Mouse (Mus musculus) ovary, postnatal 14 days (tissue): Measurements from ENCODE around the gene Lct.
A peak's percentile ranks its signal among the peaks of the same experiment; 100 is the strongest.
"Not testable (repeated sequence)": the region's sequence is repeated elsewhere in the genome, so short reads cannot be mapped to it uniquely, and the experiment has no call there.

ENCODE experiments used
- DNase-seq: peaks from one replicate; pipeline ENCODE4 v3.0.0; 2022; ENCODE audit warnings: low spot score

Lct gene

DNA sequence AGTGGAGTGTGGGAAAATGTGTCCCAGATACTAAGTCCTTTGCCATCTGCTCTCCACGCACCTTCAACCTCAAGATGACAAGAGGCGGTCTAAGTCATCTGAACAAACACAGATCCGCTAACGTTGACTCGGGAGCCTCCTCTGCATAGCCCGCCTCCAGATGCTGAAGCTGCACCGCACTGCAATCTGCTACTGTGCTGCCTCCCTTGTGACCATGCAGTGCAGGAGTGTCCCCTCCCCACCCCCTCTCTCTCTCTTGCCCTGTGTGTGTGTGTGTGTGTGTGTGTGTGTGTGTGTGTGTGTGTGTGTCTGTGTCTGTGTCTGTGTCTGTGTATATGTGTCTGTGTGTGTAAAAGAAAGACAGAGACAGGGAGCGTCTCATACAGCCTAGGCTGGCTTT, 32.8 kb downstream of the Lct start:
- DNase-seq: no peak

DNA sequence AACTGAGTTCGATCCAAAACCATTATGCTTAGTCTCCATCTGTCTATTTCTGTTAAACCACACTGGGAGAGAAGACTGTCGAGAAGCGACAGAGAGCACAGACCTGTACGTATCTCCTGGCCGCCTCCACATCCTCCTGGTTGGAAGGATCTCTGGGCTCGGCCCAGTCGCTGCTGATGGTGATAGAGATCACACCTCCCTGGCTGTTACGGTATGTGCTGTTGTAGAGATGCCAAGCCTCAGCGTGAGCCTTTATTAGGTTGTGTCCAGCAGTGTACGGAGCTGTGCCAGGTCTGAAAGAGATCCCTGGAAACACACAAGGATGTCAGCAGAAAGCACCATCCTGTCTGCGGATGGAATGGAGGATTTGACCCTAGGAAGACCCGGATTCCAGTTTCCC, 34.6 kb downstream of the Lct start:
- no peak for DNase-seq

DNA sequence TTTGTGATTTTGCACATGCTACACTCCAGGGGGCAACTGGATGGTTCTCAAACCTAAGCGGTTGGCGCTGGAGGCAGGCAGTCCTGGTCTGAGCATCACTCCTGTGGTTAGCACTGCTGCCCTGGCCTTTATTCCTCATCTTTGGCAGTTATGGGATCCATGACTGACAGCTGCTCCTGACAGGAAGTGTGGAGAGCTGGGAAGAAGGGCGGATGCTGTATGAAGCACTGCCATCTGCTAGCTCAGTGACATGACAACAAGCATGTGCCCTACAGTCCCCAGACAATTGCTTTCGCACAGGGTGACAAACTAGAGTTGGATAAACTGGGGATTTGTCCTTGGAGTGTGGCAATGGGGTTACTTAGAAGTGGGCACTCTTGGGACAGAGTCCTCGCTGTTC, 37.8 kb downstream of the Lct start:
- DNase-seq: no peak

DNA sequence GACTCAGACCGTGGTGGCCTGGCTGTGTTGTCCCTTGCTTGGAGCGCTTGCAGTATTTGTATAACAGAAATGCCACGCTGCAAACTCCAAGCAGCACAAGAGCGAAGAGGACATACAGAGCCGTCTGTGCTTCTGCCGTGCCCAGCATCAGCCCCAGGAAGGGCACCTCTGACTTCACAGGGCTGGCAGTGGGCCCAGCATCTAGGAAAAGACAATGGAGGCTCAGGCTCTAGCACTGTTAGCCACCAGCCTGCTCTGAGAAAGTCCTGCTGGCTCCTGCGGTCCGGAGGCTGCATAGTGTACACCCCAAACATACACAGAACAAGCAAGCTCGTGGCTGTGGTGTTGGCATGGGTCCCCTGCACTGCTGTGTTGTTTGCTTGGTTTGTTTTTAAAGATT, 43.0 kb downstream of the Lct start:
- DNase-seq: no peak

DNA sequence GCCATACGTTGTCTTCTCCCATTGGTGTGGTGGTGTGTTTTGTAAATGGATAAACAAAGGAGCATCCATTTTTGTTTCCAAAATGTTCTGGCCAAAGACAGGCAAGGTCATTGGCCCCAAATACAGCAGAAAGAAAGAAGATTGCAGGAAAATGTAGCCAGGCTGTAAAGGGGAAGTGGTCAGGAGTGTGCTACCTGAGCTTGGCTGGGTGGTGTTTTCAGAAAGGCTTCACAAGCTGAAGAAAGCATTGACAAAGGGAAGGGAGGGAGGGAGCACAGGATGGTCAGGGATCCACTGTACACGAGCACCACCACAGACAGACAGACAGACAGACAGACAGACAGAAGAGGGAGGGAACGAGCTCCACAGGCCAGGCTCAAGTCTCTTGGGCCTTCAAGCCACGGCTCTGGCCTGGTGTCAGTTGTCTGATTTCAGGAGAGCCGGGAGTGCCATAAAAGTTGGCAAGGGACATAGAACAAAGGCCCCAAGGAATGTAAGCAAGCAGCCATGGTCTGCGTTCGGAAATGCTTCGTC, 43.9 kb downstream of the Lct start:
- DNase-seq: no peak

DNA sequence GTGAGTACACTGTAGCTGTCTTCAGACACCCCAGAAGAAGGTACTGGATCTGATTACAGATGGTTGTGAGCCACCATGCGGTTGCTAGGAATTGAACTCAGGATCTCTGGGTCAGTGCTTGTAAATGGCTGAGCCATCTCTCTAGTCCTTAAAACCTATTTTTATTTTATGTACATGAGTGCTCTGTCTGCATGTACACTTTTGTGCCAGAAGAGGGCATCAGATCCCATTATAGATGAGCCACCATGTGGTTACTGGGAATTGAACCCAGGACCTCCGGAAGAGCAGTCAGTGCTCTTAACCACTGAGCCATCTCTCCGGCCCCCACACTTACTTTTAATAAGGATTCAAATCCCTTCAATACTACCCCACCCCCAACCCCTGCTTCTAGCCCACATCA, 45.2 kb downstream of the Lct start:
- no peak for DNase-seq

DNA sequence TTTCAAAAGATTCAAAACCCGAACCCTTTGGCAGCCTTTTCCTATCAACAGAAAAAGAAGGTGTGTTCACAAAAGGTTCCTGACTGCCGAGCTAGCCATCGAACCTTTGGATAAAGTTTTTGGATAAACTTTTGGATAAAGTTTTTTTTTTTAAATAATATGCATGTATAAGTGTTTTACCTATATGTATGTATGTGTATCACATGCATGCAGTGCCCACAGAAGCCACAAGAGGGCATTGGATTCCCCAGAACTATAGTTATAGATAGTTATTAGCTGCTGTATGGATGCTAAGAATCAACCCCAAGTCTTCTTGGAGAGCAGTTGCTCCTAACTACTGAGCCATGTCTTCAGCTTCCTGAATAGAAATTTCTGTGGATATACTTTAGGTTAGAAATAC, 46.4 kb downstream of the Lct start:
- DNase-seq: no peak

DNA sequence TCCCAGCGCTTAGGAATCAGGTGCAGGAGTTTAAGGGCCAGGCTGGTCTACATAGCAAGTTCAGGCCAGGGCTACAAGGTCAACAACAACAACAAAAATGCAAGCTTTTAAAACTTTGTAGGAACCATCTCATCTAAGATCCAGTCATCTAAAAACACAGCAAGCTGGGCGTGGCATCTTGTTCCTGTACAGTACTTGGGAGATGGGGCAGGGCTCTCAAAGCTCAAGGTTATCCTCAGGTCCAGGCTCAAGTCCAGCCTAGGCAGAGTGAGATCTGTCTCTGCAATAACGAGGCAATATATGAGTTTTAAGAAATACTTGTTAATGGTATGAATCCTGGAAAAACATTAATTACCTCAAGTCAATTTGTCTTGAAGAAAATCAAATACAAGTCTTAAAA, 49.6 kb downstream of the Lct start:
- DNase-seq: no peak

DNA sequence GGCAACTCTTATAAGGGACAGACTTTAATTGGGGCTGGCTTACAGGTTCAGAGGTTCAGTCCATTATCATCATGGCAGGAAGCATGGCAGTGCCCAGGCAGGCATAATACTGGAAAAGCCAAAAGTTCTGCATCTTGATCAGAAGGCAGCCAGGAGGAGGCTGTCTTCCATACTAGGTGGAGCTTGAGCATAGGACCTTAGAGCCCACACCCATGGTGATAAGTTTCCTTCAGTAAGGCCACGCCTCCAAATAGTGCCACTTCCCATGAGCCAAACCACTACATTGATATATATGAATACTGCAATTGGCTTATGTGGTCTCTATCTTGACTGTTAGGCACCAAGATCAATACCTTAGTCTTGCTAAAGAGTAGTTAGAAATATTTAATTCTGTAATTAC, 52.2 kb downstream of the Lct start:
- DNase-seq: no peak

DNA sequence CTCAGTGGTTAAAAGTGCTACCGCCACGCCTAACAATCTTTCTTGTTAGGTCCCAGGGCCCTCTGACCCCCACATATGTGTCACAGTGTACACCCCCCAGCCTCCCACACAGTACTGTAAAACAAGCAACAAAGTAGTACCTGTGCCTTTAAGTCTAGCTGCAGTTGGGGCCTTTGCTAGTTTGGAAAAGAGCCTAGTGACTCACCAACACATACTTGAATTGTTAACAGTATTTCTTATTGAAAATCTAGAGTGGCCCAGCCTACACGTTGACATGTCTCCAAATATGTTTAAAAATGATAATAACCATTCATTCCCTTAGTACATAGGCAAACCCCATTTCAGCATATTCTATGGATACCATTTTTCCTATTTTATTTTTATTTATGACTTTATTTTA, 57.4 kb downstream of the Lct start:
- DNase-seq: no peak

DNA sequence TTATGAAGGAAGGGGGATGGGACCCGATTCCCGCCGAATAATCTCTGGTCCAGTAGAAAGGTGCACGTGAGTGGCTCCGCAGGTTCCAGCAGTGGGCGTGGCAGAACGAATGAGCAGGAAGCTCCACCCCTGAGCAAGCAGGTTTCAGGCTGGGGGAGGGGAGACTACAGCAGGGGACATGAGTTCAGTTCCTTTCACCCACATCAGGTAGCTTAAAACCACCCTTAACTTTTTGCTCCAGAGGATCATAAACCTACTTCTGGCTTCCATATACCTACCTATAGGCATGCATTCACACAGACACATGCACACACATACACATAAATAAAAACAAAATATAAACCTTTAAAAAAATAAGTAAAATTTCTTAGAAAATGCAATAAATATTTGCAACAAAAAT, 61.1 kb downstream of the Lct start:
- DNase-seq: not testable (repeated sequence)

DNA sequence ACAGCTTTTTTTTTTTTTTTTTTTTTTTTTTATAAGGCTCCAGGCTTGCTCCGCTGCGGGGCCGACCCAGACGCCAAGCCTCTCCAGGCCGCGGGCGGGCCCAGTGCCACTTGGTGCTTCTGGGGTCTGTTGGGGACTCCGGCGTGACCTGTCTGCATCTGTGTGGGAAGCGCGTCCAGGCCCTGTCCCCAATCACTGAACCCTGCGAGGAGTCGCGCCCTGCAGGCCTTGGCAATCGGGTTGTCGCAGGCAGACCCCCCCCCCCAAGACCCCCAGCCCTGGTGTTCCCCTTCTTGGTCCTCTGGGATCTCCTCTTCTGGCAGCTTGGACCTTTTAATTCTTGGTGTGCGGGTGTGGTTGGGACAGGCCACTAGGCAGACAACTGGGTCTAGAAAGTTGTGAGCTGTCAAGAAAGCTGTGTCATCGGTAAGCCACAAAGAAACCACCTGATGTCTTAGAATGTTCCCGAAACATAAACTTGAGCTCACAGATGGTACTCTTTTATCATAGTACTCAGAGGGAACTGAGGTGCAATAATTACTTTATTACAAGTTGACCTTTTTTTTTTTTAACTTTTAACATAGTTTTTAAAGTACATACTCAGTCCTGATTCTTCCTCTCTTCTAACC, 83.3 kb downstream of the Lct start:
- DNase-seq: peak; percentile 9

DNA sequence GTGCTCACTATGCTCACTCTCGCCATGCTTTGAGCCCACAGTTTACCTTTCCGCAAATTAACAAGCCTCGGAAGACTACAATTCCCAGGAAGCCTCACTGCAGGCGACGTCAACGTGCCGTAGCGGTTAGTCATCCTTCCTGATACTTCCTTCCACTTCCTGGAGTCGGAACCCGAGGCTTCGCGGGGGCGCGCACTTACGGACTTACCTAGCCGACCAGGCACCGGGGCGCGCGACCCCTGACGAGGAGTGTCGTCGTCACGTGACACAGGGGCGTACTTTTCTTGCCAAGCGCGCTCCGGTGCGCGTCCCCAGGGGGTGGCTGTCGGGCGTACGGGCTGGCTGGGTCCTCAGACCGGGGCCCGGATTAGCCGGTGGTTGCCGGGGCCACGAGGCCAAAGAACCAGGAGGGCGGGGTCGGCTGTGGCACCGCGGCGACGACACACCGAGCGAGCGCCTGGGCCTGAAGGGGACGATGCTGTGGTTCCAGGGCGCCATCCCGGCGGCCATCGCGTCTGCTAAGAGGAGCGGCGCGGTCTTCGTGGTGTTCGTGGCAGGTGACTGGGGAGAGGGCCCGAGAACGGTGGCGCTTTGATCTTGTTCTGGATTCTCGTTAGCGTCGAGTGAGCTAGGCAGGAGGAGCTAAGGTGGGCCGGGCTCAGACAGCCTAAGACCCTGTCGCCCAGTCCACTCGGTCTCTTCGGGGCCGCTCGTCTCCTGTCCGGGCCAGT, 84.0 kb downstream of the Lct start:
- DNase-seq: peak; percentile 83

DNA sequence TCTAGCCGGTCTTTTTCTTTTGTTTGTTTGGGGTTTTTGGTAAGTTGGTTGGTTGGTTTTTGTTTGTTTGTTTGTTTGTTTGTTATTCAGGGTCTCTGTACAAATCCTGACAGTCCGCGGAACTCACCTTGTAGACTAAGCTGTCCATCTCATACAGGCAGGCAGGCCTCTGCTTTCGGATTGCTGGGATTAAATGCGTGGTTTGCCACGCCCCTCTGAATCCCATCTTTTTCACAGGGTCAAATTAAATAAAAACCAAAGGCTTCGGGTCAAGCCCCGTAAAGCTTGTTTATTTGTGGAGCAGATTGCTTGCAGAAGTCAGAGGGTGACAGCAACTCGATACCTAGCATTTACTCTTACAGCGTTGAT, 84.5 kb downstream of the Lct start, which contains the start of gene Ubxn4:
Gene Ubxn4 (plus strand): TSS at position 338 of the 369 bp plus-strand sequence.
- DNase-seq: peak; percentile 4

DNA sequence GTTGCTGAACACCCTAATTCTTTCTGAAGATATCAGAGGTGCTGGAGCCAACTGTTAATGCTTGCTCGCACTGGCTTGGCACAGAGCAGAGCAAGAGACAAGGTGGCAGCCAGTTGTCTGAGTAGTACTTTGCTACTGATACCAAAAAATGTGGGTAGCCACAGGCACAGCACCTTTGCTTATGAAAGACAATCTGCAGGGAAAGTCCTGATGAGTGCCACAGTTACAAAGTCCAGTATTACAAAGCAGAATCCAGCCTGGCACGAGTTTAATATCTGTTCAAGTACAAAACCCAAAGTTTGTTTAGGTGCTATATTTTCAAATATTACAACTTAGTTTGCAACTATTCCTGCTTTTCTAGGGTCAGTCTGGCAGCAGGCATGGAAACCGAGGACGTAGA, 92.9 kb downstream of the Lct start:
- DNase-seq: no peak
